Mouse (Mus musculus) frontal cortex, postnatal 10 days (tissue): ENCODE data around the gene Klk7.

Experiments used
- DNase-seq, 2 experiments: peaks; one replicate each; pipeline ENCODE4 v3.0.0; 2022; ENCODE audit warnings: low spot score in 2 of 2, mixed read lengths in 1 of 2

The Klk7 gene

GRCm38 (mm10) chr7:43810994-43811393, at the start of gene Klk7:
Gene Klk7, plus strand, starts transcription at chr7:43811294.
- DNase-seq = no peak

- DNase-seq = no peak
Measured at GRCm38 (mm10) chr7:43766484-43766883, 44.6 kb upstream of the Klk7 start.

GRCm38 (mm10) chr7:43768597-43768996, 42.5 kb upstream of the Klk7 start, which contains the start of gene Klk12:
Gene Klk12, plus strand, starts transcription at chr7:43768897.
- DNase-seq = peak in 1 of 2 experiments; percentile 1

GRCm38 (mm10) chr7:43769636-43770035, 41.5 kb upstream of the Klk7 start:
- peak in 1 of 2 experiments; percentile 1 for DNase-seq

- DNase-seq = peak in 1 of 2 experiments; percentile 2
Measured at GRCm38 (mm10) chr7:43770701-43771100, 40.4 kb upstream of the Klk7 start.

- DNase-seq = peak in 1 of 2 experiments; percentile 3
Measured at GRCm38 (mm10) chr7:43771916-43772315, 39.2 kb upstream of the Klk7 start.

- DNase-seq = peak in 1 of 2 experiments; percentile 1
Measured at GRCm38 (mm10) chr7:43772901-43773300, 38.2 kb upstream of the Klk7 start.

- DNase-seq = no peak
Measured at GRCm38 (mm10) chr7:43774364-43774763, 36.7 kb upstream of the Klk7 start, which contains the start of gene Klk11. Gene Klk11, plus strand, starts transcription at chr7:43774604.

GRCm38 (mm10) chr7:43774802-43775201, 36.3 kb upstream of the Klk7 start:
- DNase-seq = peak in 1 of 2 experiments; percentile 3

GRCm38 (mm10) chr7:43775311-43776057, 35.6 kb upstream of the Klk7 start:
- peak in 1 of 2 experiments; percentile 2 for DNase-seq

- no peak for DNase-seq
Measured at GRCm38 (mm10) chr7:43776506-43776905, 34.6 kb upstream of the Klk7 start.

GRCm38 (mm10) chr7:43777423-43777822, 33.7 kb upstream of the Klk7 start:
- peak in 1 of 2 experiments; percentile 2 for DNase-seq

GRCm38 (mm10) chr7:43778176-43778970, 32.7 kb upstream of the Klk7 start:
- peak in 1 of 2 experiments; percentile 2 for DNase-seq

GRCm38 (mm10) chr7:43780241-43780640, 30.9 kb upstream of the Klk7 start:
- no peak for DNase-seq

GRCm38 (mm10) chr7:43780746-43781145, 30.3 kb upstream of the Klk7 start, which contains the start of gene Klk10:
Gene Klk10, plus strand, starts transcription at chr7:43781035.
- no peak for DNase-seq

- DNase-seq = no peak
Measured at GRCm38 (mm10) chr7:43781541-43781940, 29.6 kb upstream of the Klk7 start.

- DNase-seq = peak in 1 of 2 experiments; percentile 61
Measured at GRCm38 (mm10) chr7:43782275-43783265, 28.5 kb upstream of the Klk7 start.

- DNase-seq = no peak
Measured at GRCm38 (mm10) chr7:43785286-43785685, 25.8 kb upstream of the Klk7 start.

- DNase-seq = no peak
Measured at GRCm38 (mm10) chr7:43788096-43788495, 23.0 kb upstream of the Klk7 start.

GRCm38 (mm10) chr7:43789295-43789694, 21.8 kb upstream of the Klk7 start:
- no peak for DNase-seq

GRCm38 (mm10) chr7:43791591-43791990, 19.5 kb upstream of the Klk7 start, which contains the start of gene Klk9:
Gene Klk9, plus strand, starts transcription at chr7:43791891.
- no peak for DNase-seq
